Mouse (Mus musculus) embryonic facial prominence, embryonic 13.5 days (tissue): ENCODE data around the gene Klhl42. TPM values are rescaled to one million over a fixed set of nuclear protein-coding genes. Genes with fewer than 3 reads are reported as not detected.
A peak's percentile ranks its signal among the peaks of the same experiment; 100 is the strongest.

Source experiments
- ATAC-seq: fragments of 200-750 bp; cut with Nextera tagmentation; 2 replicates; pipeline ENCODE4 v1.8.0; 2017; ENCODE audit warnings: low read depth; ENCODE audit not compliant: insufficient number of reproducible peaks, insufficient read depth, low FRiP score, low TSS enrichment
- H3K27ac ChIP-seq: fragments of 300-500 bp; sonication (generic); 2 replicates; pipeline ENCODE4 v1.5.1; 2015; ENCODE audit warnings: moderate library complexity, mild to moderate bottlenecking, inconsistent platforms
- H3K27me3 ChIP-seq: fragments of 300-500 bp; sonication (generic); 2 replicates; pipeline ENCODE4 v1.6.1; 2015; ENCODE audit warnings: mild to moderate bottlenecking, inconsistent platforms
- H3K36me3 ChIP-seq: fragments of 300-500 bp; sonication (generic); 2 replicates; pipeline ENCODE4 v1.6.1; 2015; ENCODE audit warnings: mild to moderate bottlenecking, inconsistent platforms
- H3K4me1 ChIP-seq: fragments of 300-500 bp; sonication (generic); 2 replicates; pipeline ENCODE4 v1.6.1; 2015; ENCODE audit warnings: inconsistent platforms
- H3K4me2 ChIP-seq: fragments of 300-500 bp; sonication (generic); 2 replicates; pipeline ENCODE4 v1.6.1; 2015; ENCODE audit warnings: moderate library complexity, mild to moderate bottlenecking, inconsistent platforms
- H3K4me3 ChIP-seq: fragments of 300-500 bp; sonication (generic); 2 replicates; pipeline ENCODE4 v1.5.1; 2015; ENCODE audit warnings: mild to moderate bottlenecking, inconsistent platforms
- H3K9ac ChIP-seq: fragments of 300-500 bp; sonication (generic); 2 replicates; pipeline ENCODE4 v1.6.1; 2015; ENCODE audit warnings: mild to moderate bottlenecking, inconsistent platforms
- H3K9me3 ChIP-seq: fragments of 300-500 bp; sonication (generic); 2 replicates; pipeline ENCODE4 v1.6.1; 2016; ENCODE audit warnings: inconsistent platforms
- WGBS: fragments of 180-500 bp; shearing (Covaris S2); methylation state at CpG from one replicate; pipeline ENCODE4 v1.1.7; 2015; ENCODE audit warnings: mixed read lengths; 5-methylcytosine and 5-hydroxymethylcytosine counted together
- polyA plus RNA-seq: library from polyadenylated mRNA; unstranded; fragments of >200 nt; fragmentation: Nextera tagmentation; extraction: Ambion mirVana; gene quantifications from 2 replicates; pipeline ENCODE4 v1.2.1, GENCODE M21; 2015

Klhl42 gene
- polyA plus RNA-seq, 1 experiment from 2014 or later, result 9.2 TPM

DNA sequence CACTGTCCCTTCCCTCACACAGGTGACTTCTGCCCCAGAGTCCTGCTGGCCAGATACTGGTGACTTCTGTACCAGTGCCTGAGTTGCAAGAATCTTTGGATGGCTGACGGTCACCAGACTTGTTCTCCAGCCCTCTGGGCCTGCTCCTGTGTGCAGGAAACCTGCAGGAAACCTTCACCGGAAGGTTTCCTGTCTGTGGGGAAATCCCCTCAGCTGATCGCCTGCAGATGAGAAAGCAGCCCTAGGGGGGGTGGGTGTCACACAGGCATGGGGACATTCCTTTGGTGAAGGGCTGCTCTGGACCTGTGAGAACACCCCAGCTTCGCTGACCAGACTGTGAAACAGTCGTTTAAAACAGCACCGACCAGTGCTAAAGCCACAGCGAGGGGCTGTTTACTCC is 63.9 kb downstream of the Klhl42 start:
- WGBS, result 52% methylated on average over 7 of the region's 7 CpGs

DNA sequence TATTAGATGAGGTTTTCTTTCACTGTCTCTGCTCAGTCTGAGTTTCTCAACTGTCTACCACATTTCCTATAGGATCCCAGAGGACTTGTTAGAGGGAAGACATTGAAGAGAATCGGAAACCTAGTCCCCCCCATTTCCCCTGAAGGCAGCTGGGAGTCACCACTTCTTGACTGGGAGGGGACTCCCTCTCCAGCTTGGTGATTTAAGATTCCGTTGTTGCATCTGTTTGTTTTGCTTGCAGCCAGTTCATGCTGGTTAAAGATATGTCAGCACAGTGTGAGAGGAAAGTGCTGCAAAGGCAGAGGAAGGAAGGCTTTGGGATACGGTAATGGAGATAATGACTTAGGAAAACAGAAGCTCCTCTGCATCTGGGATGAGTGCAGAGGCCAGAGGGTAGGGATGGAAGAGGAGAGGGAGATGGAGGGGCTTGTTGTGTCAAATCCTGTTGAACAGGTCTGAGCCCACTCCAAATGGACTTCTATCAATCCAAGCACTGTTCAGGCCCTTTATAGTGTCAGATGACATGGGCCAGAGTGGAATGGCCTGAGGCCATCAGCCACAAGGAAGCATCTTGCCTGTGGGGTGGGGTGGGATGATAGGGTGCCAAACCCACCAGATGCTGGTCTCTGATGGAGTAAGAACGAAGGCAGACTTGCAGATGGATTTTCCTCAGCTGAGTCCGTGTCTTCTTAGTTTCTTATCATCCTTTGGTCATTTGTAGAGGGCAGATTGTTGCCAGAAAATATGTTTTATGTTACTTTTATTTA is 70.8 kb downstream of the Klhl42 start:
- H3K4me2 ChIP-seq, result no peak overlapping the region
- no peaks in the 10 kb centered on the region for H3K36me3 ChIP-seq
- ATAC-seq, result no peak
- H3K27ac ChIP-seq, result peak overlapping the region; percentile 55; the same call in 1 of the 2 replicates
- H3K4me1 ChIP-seq, result peaks cover 13% of the 10 kb centered on the region
- 26% methylated on average over 5 of the region's 5 CpGs for WGBS
- 0 out of 2 replicates have a peak, but pooled peaks cover 3% of the 10 kb centered on the region for H3K9me3 ChIP-seq
- H3K4me3 ChIP-seq, result no peak overlapping the region
- H3K9ac ChIP-seq, result no peak overlapping the region
- H3K27me3 ChIP-seq, result no peaks in the 10 kb centered on the region

More for the DNA sequence above, 63.9 kb downstream of the Klhl42 start:
- Histone ChIP-seq H3K4me1 (peaks cover 12% of the 10 kb centered on the region), H3K9me3 (0 out of 2 replicates have a peak, but pooled peaks cover 3% of the 10 kb centered on the region), H3K36me3 (no peaks in the 10 kb centered on the region), H3K27me3 (no peaks in the 10 kb centered on the region), H3K4me2 (no peak overlapping the region), H3K4me3 (no peak overlapping the region), H3K9ac (no peak overlapping the region; the same call in 1 of the 2 replicates), H3K27ac (peak overlapping the region; percentile 62)
- ATAC-seq, result no peak

Other genes with a start within 250 kb of the Klhl42 start
- not detected in 2 replicates for gene Smco2, start 241.3 kb upstream of the Klhl42 start, polyA plus RNA-seq
- 56.6 and 57.9 TPM in 2 replicates for gene Ppfibp1, start 202.9 kb upstream of the Klhl42 start, polyA plus RNA-seq
- 0.29 and 0.45 TPM in 2 replicates for gene 1700034J05Rik, start 137.0 kb upstream of the Klhl42 start, polyA plus RNA-seq
- 1.3 and 1.7 TPM in 2 replicates for gene Rep15, start 58.8 kb upstream of the Klhl42 start, polyA plus RNA-seq
- gene Mrps35, start 48.6 kb upstream of the Klhl42 start, polyA plus RNA-seq, result 102 and 106 TPM in 2 replicates
- gene Mansc4, start 4.3 kb upstream of the Klhl42 start, polyA plus RNA-seq, result 4.6 and 6.1 TPM in 2 replicates
- 23.8 and 31.3 TPM in 2 replicates for gene Pthlh, start 172.8 kb downstream of the Klhl42 start, polyA plus RNA-seq